Mouse (Mus musculus) T-cell, adult 2 months (primary cell): ENCODE data around the gene Gm3618.
"Not testable (repeated sequence)": the region's sequence is repeated elsewhere in the genome, so short reads cannot be mapped to it uniquely, and the experiment has no call there.

Source experiments
- DNase-seq: peaks from one replicate; pipeline ENCODE4 v3.0.0; 2022; ENCODE audit warnings: low spot score

Gene Gm3618

DNA sequence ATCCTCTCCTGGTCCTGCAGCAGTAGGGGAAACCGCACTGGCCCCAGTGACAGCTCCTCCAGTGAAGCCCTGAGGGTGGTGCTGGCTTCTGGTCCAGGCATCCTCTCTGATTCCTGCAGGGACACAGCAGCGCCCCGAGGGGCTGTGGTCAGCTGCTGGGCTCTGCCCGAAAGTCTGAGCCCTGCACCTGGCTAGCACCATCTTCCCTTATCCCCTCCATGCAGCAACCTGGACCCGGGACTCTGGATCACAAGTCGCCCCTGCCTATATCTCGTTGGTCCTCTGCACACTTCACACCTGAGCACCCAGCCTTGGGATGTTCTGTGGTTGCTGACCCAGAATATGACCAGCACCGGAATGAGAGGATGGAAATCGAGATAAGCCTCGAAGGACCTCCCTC, at the start of gene Gm3618:
TSS of gene Gm3618 (minus strand) at position 101 of the 400 bp plus-strand sequence.
- not testable (repeated sequence) for DNase-seq

DNA sequence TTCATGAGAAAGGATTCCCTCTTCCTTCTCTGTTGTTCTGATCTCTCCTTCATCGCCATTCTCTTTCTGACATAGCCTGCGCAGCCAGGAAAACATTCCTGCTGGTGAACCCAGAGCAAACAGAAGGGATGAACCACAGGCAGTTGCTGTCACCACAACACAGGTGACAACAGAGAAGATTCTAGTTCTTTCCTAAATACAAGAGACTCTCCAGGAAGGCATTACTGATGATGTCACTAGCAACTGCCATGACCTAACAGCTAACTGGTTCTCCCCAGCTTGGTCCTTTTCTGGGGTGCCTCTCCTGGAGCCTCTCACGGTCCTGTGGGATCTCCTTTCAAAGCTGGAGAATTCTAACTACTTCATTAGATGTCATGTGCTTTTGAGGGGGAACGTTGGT, 46.7 kb upstream of the Gm3618 start, which contains the start of gene Gm16440:
TSS of gene Gm16440 (minus strand) at position 101 of the 400 bp plus-strand sequence.
- DNase-seq = not testable (repeated sequence)

DNA sequence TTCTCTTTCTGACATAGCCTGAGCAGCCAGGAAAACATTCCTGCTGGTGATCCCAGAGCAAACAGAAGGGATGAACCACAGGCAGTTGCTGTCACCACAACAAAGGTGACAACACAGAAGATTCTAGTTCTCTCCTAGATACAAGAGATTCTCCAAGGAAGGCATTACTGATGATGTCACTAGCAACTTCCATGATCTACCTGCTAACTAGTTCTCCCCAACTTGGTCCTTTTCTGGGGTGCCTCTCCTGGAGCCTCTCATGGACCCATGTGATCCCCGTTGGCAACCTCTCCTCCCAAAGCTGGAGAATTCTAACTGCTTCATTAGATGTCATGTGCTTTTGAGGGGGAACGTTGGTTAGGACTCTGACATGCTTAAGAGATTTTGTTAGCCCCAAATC, 38.7 kb downstream of the Gm3618 start, which contains the start of gene Gm21103:
TSS of gene Gm21103 (minus strand) at position 101 of the 400 bp plus-strand sequence.
- DNase-seq = not testable (repeated sequence)

DNA sequence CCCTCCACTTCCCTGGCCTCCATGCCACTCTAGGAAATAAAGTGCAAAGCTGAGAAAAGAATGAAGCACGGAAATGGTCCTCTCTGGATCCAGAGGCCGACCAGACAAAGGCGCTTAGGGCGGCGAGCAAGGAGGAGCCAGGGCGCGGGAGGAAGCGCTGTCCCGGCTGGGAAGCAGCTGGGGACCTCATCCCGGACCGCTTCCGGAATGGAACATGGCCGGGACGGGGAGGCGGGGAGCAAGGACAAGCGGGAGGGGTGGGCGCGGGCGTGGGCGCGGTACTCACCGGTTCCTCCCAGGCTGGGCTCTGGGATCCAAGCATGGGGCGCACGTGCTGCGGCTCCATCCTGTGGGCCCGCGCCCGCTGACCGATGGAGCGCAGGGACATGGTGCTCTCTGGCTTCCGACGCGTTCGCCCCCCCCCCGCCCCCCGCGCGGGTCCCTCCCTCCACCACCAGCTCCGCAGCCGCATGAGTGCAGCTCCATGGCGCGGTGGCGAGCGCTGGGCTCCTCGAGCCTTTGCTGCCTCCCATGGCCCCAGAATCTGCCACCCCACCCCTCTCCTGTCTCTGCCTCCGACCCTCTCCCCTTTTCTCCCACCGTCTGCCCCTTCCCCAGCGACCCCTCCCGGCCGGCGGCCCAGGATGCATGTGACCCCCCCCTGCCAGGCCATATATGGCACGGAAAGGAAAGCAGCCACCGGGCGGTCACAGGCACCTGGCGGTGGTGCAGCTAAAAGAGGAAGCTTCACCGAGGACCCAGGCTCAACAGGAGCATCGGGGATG, 56.4 kb downstream of the Gm3618 start, which contains the start of gene Gm3411:
TSS of gene Gm3411 (minus strand) at position 320 of the 785 bp plus-strand sequence.
- not testable (repeated sequence) for DNase-seq
